Mouse (Mus musculus) hindbrain, embryonic 16.5 days (tissue): ENCODE measurements at regions not wholly inside any gene's neighbourhood (a gene's known extent, or its start where the extent isn't known, plus 50 kb on each side); places are given as distances from the start of the nearest gene placed in this dataset.

ENCODE experiments used
- ATAC-seq: fragments of 200-750 bp; cut with Nextera tagmentation; 2 replicates; pipeline ENCODE4 v1.8.0; 2017; ENCODE audit warnings: moderate TSS enrichment, moderate library complexity
- H3K27ac ChIP-seq: fragments of 300-500 bp; sonication (generic); 2 replicates; pipeline ENCODE4 v1.5.1; 2014; ENCODE audit warnings: low read depth, mild to moderate bottlenecking, control low read depth, low read length, moderate library complexity
- H3K27me3 ChIP-seq: fragments of 300-500 bp; sonication (generic); replicated peaks from 2 replicates; pipeline ENCODE4 v1.6.1; 2014; ENCODE audit warnings: low read length; ENCODE audit not compliant: control insufficient read depth, insufficient read depth
- H3K36me3 ChIP-seq: fragments of 300-500 bp; sonication (generic); 2 replicates; pipeline ENCODE4 v1.6.1; 2014; ENCODE audit warnings: mild to moderate bottlenecking, low read length, moderate library complexity, mixed read lengths; ENCODE audit not compliant: control insufficient read depth, insufficient read depth
- H3K4me1 ChIP-seq: fragments of 300-500 bp; sonication (generic); 2 replicates; pipeline ENCODE4 v1.6.1; 2014; ENCODE audit warnings: low read depth, low read length; ENCODE audit not compliant: control insufficient read depth, insufficient read depth
- H3K4me2 ChIP-seq: fragments of 300-500 bp; sonication (generic); 2 replicates; pipeline ENCODE4 v1.6.1; 2014; ENCODE audit warnings: mild to moderate bottlenecking, low read length, control low read depth, moderate library complexity
- H3K4me3 ChIP-seq: fragments of 300-500 bp; sonication (generic); 2 replicates; pipeline ENCODE4 v1.5.1; 2014; ENCODE audit warnings: mild to moderate bottlenecking, low read length, control low read depth, moderate library complexity
- H3K9ac ChIP-seq: fragments of 300-500 bp; sonication (generic); 2 replicates; pipeline ENCODE4 v1.6.1; 2014; ENCODE audit warnings: low read depth, mild to moderate bottlenecking, control low read depth, low read length, moderate library complexity
- H3K9me3 ChIP-seq: fragments of 300-500 bp; sonication (generic); 2 replicates; pipeline ENCODE4 v1.6.1; 2014; ENCODE audit warnings: mild to moderate bottlenecking, low read length, moderate library complexity; ENCODE audit not compliant: control insufficient read depth
- WGBS: fragments of 180-500 bp; shearing (Covaris S2); extraction: QIAGEN DNeasy Blood & Tissue Kit; methylation state at CpG from one replicate; pipeline ENCODE4 v1.1.7; 2014; 5-methylcytosine and 5-hydroxymethylcytosine counted together

DNA sequence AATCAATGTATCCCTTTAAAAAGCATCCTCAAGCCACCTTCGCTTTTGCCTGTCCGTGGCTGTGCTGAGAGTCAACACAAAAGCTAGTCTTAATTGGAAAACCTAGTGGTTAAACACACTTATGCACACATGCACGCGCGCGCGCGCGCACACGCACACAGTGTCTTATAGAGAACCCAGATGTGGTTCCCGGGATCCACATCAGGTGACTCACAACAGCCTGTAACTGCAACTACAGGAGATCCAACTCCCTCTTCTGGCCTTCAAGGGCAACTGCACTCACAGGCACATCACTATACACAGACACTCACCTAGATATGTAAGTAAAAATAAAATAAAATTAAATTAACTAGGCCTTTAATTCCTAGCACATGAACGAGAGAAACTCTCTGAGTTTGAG lies 118.4 kb upstream of the Fam204a start:
- no peak for ATAC-seq
- no peak overlapping the region for H3K9ac ChIP-seq
- H3K36me3 ChIP-seq, result no peaks in the 10 kb centered on the region

GRCm38 (mm10) chr19:60341485-60341884 lies 115.0 kb upstream of the Fam204a start:
- no peak overlapping the region for H3K9ac ChIP-seq
- no peaks in the 10 kb centered on the region for H3K36me3 ChIP-seq
- H3K27ac ChIP-seq, result no peak overlapping the region
- WGBS, result 9% methylated on average over 3 of the region's 3 CpGs
- no peaks in the 10 kb centered on the region for H3K4me1 ChIP-seq
- no peaks in the 10 kb centered on the region for H3K9me3 ChIP-seq
- H3K4me2 ChIP-seq, result no peak overlapping the region
- H3K4me3 ChIP-seq, result no peak overlapping the region
- ATAC-seq, result peak; percentile 54; the same call in 1 of the 2 replicates
- no peaks in the 10 kb centered on the region for H3K27me3 ChIP-seq

More for the DNA sequence above, 118.4 kb upstream of the Fam204a start:
- H3K27ac ChIP-seq, result no peak overlapping the region
- H3K4me1 ChIP-seq, result no peaks in the 10 kb centered on the region
- WGBS, result 94% methylated on average over 12 of the region's 12 CpGs
- no peaks in the 10 kb centered on the region for H3K9me3 ChIP-seq
- no peak overlapping the region for H3K4me3 ChIP-seq
- H3K4me2 ChIP-seq, result no peak overlapping the region
- no peaks in the 10 kb centered on the region for H3K27me3 ChIP-seq

DNA sequence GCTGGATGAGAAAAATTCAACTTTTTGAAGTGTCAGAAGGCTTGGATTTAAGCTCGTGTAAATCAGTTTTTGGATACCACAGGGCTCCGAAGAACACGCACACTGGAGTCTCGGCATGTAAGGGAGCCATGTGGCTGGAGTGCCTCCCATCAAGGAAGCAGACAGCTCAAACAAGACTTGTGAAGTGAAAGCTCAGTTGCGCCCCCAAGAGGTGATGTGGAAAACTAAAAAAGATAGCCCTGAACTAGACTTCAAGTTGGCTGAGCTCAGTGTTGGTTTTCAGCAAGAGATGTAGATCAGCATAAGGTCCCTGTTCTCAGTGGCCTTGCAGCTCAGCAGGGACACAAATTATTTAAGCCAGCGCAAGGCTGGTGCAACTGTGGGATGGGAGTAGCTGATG lies 113.7 kb upstream of the Fam204a start:
- Histone ChIP-seq H3K4me2 (no peak overlapping the region), H3K4me3 (no peak overlapping the region), H3K27ac (no peak overlapping the region), H3K4me1 (no peaks in the 10 kb centered on the region), H3K27me3 (no peaks in the 10 kb centered on the region), H3K9me3 (no peaks in the 10 kb centered on the region), H3K36me3 (no peaks in the 10 kb centered on the region), H3K9ac (no peak overlapping the region)
- no peak for ATAC-seq
- 91% methylated on average over 6 of the region's 6 CpGs for WGBS

DNA sequence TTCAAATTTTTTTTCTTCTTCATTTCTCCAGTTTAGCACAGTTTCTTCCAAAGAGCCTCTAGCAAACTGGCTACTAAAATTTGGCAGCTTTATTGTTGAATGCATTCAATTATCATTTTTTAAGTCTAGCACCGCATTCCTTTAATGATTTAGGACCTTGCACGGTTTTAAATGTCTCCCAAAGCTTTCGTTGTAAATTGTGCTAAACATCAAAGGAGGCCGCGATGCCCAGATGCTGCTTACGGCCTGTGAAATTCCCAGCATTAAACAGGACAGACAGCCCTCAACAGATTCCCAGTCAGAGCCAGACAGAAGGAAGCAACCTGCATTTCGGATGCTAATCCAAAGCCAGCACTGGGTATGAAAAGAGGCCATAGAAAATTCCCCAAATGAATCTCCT lies 108.0 kb upstream of the Fam204a start:
- Histone ChIP-seq H3K36me3 (no peaks in the 10 kb centered on the region), H3K4me1 (no peaks in the 10 kb centered on the region), H3K4me2 (no peak overlapping the region), H3K9ac (no peak overlapping the region), H3K9me3 (no peaks in the 10 kb centered on the region), H3K4me3 (no peak overlapping the region), H3K27me3 (no peaks in the 10 kb centered on the region), H3K27ac (no peak overlapping the region)
- WGBS, result 64% methylated on average over 7 of the region's 7 CpGs
- no peak for ATAC-seq

- no peak overlapping the region for H3K4me3 ChIP-seq
- no peaks in the 10 kb centered on the region for H3K27me3 ChIP-seq
- no peak overlapping the region for H3K9ac ChIP-seq
- WGBS, result 52% methylated on average over 3 of the region's 3 CpGs
- H3K9me3 ChIP-seq, result no peaks in the 10 kb centered on the region
- no peak overlapping the region for H3K4me2 ChIP-seq
- no peaks in the 10 kb centered on the region for H3K36me3 ChIP-seq
- no peaks in the 10 kb centered on the region for H3K4me1 ChIP-seq
- H3K27ac ChIP-seq, result no peak overlapping the region
- peak; percentile 71 for ATAC-seq
These were observed 101.8 kb upstream of the Fam204a start for GRCm38 (mm10) chr19:60328295-60328694.

- Histone ChIP-seq H3K36me3 (no peaks in the 10 kb centered on the region), H3K27ac (no peak overlapping the region), H3K4me2 (no peak overlapping the region), H3K9me3 (no peaks in the 10 kb centered on the region), H3K4me1 (no peaks in the 10 kb centered on the region), H3K27me3 (no peaks in the 10 kb centered on the region), H3K4me3 (no peak overlapping the region), H3K9ac (no peak overlapping the region)
- ATAC-seq, result no peak
These were observed 99.1 kb upstream of the Fam204a start for GRCm38 (mm10) chr19:60325612-60326011.

- 41% methylated on average over 5 of the region's 5 CpGs for whole genome bisulfite sequencing
These were observed 98.6 kb upstream of the Fam204a start for GRCm38 (mm10) chr19:60325112-60325511.

GRCm38 (mm10) chr19:60310591-60310990 lies 84.1 kb upstream of the Fam204a start:
- Histone ChIP-seq H3K27ac (no peak overlapping the region), H3K9ac (no peak overlapping the region), H3K36me3 (no peaks in the 10 kb centered on the region), H3K4me2 (no peak overlapping the region), H3K4me1 (no peaks in the 10 kb centered on the region), H3K27me3 (no peaks in the 10 kb centered on the region), H3K4me3 (no peak overlapping the region), H3K9me3 (no peaks in the 10 kb centered on the region)
- peak; percentile 83 for ATAC-seq
- WGBS, result 26% methylated on average over 4 of the region's 4 CpGs

More at GRCm38 (mm10) chr19:60325112-60325511, 98.6 kb upstream of the Fam204a start:
- no peak overlapping the region for H3K4me2 ChIP-seq
- H3K9me3 ChIP-seq, result no peaks in the 10 kb centered on the region
- peak; percentile 81 for ATAC-seq
- H3K36me3 ChIP-seq, result no peaks in the 10 kb centered on the region
- no peak overlapping the region for H3K9ac ChIP-seq
- H3K27me3 ChIP-seq, result no peaks in the 10 kb centered on the region
- H3K4me3 ChIP-seq, result no peak overlapping the region
- no peak overlapping the region for H3K27ac ChIP-seq
- H3K4me1 ChIP-seq, result no peaks in the 10 kb centered on the region

DNA sequence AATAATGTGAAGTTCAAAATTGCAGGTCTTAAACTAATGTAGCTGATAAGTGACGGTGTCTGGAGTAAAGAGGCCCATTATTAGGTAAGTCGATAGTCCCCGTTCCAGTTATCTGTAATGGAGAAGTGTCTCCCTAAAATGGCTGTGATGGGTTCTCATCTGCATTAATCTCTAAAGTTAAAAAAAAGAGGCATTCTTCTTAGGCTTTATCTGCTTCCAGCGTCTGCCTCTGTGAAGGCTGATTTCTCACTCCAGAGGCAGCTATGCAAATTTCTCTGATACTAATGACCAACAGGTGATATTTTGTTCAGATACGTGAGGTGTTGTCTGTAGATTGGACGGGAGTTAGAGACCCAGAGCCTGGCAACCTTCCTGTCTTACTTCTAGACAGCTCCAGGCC lies 75.9 kb upstream of the Fam204a start:
- Histone ChIP-seq H3K27me3 (no peaks in the 10 kb centered on the region), H3K4me2 (no peak overlapping the region), H3K4me3 (no peak overlapping the region), H3K9ac (no peak overlapping the region), H3K4me1 (no peaks in the 10 kb centered on the region), H3K36me3 (no peaks in the 10 kb centered on the region), H3K27ac (no peak overlapping the region), H3K9me3 (no peaks in the 10 kb centered on the region)
- WGBS, result 77% methylated on average over 6 of the region's 6 CpGs
- ATAC-seq, result no peak

DNA sequence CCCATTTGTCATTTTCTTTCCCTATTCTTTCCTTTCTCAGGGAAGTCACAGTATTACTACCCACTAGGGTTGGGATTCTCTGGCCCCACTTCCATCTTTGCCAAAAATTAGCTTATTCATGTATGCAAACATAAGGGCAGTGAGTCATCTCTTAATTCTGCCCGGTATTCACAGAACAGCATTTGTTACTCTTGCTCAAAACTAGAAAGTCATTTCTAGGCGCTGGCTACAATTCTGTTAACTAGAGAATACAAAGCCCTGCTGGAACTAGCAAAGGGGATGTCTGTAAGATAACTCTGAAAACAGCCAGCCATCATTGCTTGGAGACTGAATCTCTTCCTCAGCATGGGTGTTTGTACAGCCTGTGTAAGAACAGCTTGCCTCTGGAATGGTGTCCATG lies 74.4 kb upstream of the Fam204a start:
- H3K27me3 ChIP-seq, result no peaks in the 10 kb centered on the region
- ATAC-seq, result no peak
- no peaks in the 10 kb centered on the region for H3K4me1 ChIP-seq
- WGBS, result 80% methylated on average over 2 of the region's 2 CpGs
- no peaks in the 10 kb centered on the region for H3K36me3 ChIP-seq
- no peak overlapping the region for H3K4me3 ChIP-seq
- H3K27ac ChIP-seq, result no peak overlapping the region
- no peak overlapping the region for H3K9ac ChIP-seq
- no peak overlapping the region for H3K4me2 ChIP-seq
- no peaks in the 10 kb centered on the region for H3K9me3 ChIP-seq
